Mouse (Mus musculus) lung, postnatal 4 days (tissue): ENCODE data around the gene Vil1.

Source experiments
- DNase-seq, 2 experiments: peaks; one replicate each; pipeline ENCODE4 v3.0.0; 2021

The Vil1 gene

GRCm38 (mm10) chr1:74387386-74387988 lies 21.7 kb upstream of the Vil1 start:
- no peak for DNase-seq

DNA sequence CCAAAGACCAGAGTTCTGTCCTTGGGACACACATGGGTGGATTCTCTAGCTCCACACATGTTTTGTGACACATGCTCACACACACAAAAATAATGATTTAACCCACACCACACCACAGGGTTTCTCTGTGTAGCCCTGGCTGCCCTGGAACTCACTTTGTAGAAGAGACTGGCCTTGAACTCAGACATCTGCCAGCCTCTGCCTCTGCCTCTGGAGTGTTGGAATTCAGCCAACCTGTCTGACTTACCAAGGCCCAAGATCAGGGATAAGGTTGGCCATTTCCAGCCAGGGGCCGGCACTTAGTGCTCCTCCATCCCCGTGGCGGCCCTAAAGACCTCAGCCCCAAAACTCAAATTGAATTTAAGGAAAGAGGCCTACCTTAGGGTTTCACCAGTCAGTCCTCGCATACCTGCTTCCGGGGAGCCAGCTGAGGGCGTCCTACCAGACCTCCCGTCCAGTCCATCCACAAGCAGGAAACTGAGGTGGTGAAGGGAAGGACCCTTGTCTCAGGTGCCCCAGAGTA lies 20.7 kb upstream of the Vil1 start:
- no peak for DNase-seq

- peak; percentile 60 to 71 for DNase-seq
Observed at GRCm38 (mm10) chr1:74389831-74390286, 19.3 kb upstream of the Vil1 start.

- peak; percentile 78 to 80 for DNase-seq
Observed at GRCm38 (mm10) chr1:74390287-74390906, 18.8 kb upstream of the Vil1 start.

GRCm38 (mm10) chr1:74390924-74391748 lies 18.0 kb upstream of the Vil1 start, which contains the start of gene Ctdsp1:
Ctdsp1 (plus strand) TSS chr1:74391509.
- DNase-seq: peak; percentile 98 to 100

DNA sequence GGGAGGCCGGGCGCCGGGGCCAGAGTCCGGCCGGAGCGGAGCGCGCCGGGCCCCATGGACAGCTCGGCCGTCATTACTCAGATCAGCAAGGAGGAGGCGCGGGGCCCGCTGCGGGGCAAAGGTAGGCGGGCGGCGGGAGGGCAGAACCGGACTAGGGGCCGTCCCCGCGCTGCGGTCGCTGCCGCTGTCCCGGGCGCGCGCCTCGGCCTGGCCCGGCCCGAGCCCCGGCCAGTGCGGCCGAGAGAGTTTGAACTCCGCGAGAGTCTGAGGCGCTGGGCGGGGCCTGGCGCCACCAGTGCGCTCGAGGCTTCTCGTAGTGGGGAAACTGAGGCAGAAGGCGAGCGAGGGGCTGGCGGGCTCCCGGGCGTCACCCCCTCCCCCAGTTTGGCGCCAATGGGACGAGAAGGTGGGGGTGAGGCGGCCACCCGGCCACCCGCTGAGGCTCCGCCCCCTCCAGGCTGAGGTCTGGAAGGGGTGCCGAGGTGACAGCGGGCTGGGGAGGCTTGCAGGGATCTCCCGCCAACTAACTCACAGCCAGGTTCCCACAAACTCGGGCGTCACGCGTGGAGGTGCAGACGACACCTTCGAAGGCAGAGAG lies 17.2 kb upstream of the Vil1 start:
- DNase-seq: peak; percentile 88 to 90

GRCm38 (mm10) chr1:74392446-74392994 lies 16.7 kb upstream of the Vil1 start:
- DNase-seq: peak; percentile 47 to 62

- peak in 1 of 2 experiments; percentile 29 for DNase-seq
Observed at GRCm38 (mm10) chr1:74393010-74393409, 16.2 kb upstream of the Vil1 start.

- no peak for DNase-seq
Observed at GRCm38 (mm10) chr1:74393697-74394096, 15.5 kb upstream of the Vil1 start.

- no peak for DNase-seq
Observed at GRCm38 (mm10) chr1:74394311-74394710, 14.9 kb upstream of the Vil1 start.

GRCm38 (mm10) chr1:74394858-74395257 lies 14.3 kb upstream of the Vil1 start:
- DNase-seq: no peak

DNA sequence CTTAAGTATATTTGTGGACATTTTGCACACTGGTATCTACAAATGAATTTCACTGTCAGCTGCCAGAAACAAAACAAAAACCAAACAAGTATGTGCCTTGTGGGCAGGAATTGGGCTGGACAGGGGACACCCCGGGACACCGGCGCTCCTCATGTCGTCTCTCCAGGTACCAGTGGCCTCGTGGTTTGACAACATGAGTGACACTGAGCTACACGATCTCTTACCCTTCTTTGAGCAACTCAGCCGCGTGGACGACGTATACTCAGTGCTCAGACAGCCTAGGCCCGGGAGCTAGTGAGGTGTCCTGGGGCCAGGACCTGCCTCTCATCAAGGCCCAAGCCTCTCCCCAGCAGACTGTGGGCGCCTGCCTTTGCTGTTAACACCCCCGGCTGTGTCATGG lies 13.9 kb upstream of the Vil1 start:
- no peak for DNase-seq

DNA sequence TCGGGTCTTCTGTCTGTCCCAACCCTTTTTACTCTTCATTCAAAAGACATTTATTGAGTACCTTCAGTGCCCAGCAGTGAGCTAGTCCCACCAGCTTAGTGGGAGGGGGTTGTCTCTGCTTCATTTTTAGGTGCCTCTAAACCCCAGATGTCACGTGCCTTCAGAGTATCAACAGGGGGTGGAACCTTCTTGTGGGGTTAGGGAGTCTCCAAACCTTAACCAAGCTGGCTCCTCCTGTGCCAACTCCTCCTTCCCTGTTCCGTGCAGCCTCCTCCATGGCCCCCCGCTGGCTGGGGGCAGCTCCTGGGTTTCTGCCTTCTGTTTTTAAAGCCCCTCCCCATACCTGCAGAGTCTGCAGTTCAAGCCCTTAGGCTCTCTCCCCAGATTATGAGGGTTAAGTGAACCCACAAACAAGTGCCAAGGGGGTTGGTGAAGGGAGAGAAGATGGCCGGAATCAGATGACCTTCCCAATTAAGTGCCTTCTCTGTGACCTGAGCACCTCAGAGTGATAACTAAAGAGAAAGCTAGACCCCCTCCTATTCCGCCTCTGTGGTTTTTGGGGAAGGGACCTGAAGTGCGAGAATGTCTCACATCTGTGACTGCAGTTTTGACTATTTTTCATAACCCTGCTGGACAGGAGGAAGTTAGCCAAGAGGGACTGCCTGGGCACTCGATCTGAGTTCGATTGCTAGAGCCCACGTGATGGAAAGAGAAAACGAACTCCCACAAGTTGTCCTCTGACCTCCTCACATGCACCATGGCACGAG lies 12.5 kb upstream of the Vil1 start:
- peak in 1 of 2 experiments; percentile 16 for DNase-seq

GRCm38 (mm10) chr1:74397268-74397918 lies 11.8 kb upstream of the Vil1 start:
- DNase-seq: peak; percentile 100

GRCm38 (mm10) chr1:74397919-74398451 lies 11.2 kb upstream of the Vil1 start:
- DNase-seq: peak; percentile 81 to 84

- no peak for DNase-seq
Observed at GRCm38 (mm10) chr1:74400531-74400930, 8.6 kb upstream of the Vil1 start.

- DNase-seq: no peak
Observed at GRCm38 (mm10) chr1:74401015-74401702, 8.0 kb upstream of the Vil1 start.

GRCm38 (mm10) chr1:74404206-74404605 lies 5.0 kb upstream of the Vil1 start:
- no peak for DNase-seq

- no peak for DNase-seq
Observed at GRCm38 (mm10) chr1:74411753-74412325, 2.7 kb downstream of the Vil1 start.

GRCm38 (mm10) chr1:74412711-74413110 lies 3.5 kb downstream of the Vil1 start:
- no peak for DNase-seq
